Mouse (Mus musculus): ENCODE data around the gene Trip11. TPM values are rescaled to one million over a fixed set of nuclear protein-coding genes. Genes with fewer than 3 reads are reported as not detected.
A peak's percentile ranks its signal among the peaks of the same experiment; 100 is the strongest.
"Not testable (repeated sequence)": the region's sequence is repeated elsewhere in the genome, so short reads cannot be mapped to it uniquely, and the experiment has no call there.

Gene Trip11
- total and polyA plus RNA-seq, 3 experiments = 4.7 to 40.0 (median 36.6) TPM

- Histone ChIP-seq H3K27me3 (ENCODE audit: control insufficient read depth, insufficient read depth, low read length) (no peaks in the 10 kb centered on the region), H3K27ac (peak overlapping the region; percentile 88), H3K4me3 (peak overlapping the region; percentile 99), H3K79me2 (replicated peaks; ENCODE audit: control insufficient read depth, insufficient read depth, low read length) (peaks cover 7% of the 10 kb centered on the region), H3K36me3 (ENCODE audit: control insufficient read depth, insufficient read depth, low read length) (no peaks in the 10 kb centered on the region), H3K9ac (ENCODE audit: low read depth, low read length) (peak overlapping the region; percentile 90), H3K4me1 (ENCODE audit: control insufficient read depth, insufficient read depth, low read length) (no peaks in the 10 kb centered on the region)
- TF ChIP-seq CTCF (IDR thresholded peaks at IDR 0.05) (no peak), EP300 (IDR thresholded peaks at IDR 0.05; ENCODE audit: insufficient read depth, low read depth, low read length) (no peak), POLR2A (IDR thresholded peaks at IDR 0.05; ENCODE audit: insufficient read depth, low read depth, low read length) (no peak)
- no peak for DNase-seq
- intact Hi-C loops (cut with DNase I) = no loop called here
- WGBS = 7% methylated on average over 26 of the region's 26 CpGs
Measured at GRCm38 (mm10) chr12:101957079-101957941, 44.2 kb upstream of the Trip11 start.

- intact Hi-C loops (cut with DNase I); H3K4me3 ChIP-seq; H3K27ac ChIP-seq; H3K79me2 ChIP-seq (replicated peaks; ENCODE audit: control insufficient read depth, insufficient read depth, low read length); H3K9ac ChIP-seq (ENCODE audit: low read depth, low read length); DNase-seq; H3K27me3 ChIP-seq (ENCODE audit: control insufficient read depth, insufficient read depth, low read length); H3K36me3 ChIP-seq (ENCODE audit: control insufficient read depth, insufficient read depth, low read length); H3K4me1 ChIP-seq (ENCODE audit: control insufficient read depth, insufficient read depth, low read length): not testable (repeated sequence)
- 99% methylated on average over 8 of the region's 8 CpGs for WGBS
Measured at GRCm38 (mm10) chr12:101955821-101956220, 42.8 kb upstream of the Trip11 start.

- Histone ChIP-seq H3K4me1 (ENCODE audit: control insufficient read depth, insufficient read depth, low read length) (peaks cover 4% of the 10 kb centered on the region; the same call in 1 of the 2 replicates), H3K27me3 (ENCODE audit: control insufficient read depth, insufficient read depth, low read length) (no peaks in the 10 kb centered on the region), H3K9ac (ENCODE audit: low read depth, low read length) (no peak overlapping the region), H3K27ac (no peak overlapping the region), H3K4me3 (no peak overlapping the region), H3K79me2 (replicated peaks; ENCODE audit: control insufficient read depth, insufficient read depth, low read length) (peaks cover 3% of the 10 kb centered on the region; the same call in 1 of the 2 replicates), H3K36me3 (ENCODE audit: control insufficient read depth, insufficient read depth, low read length) (no peaks in the 10 kb centered on the region)
- DNase-seq = peak in 1 of 2 experiments; percentile 8
- intact Hi-C loops (cut with DNase I) = no loop called here
- WGBS = 44% methylated on average over 4 of the region's 4 CpGs
- TF ChIP-seq POLR2A (IDR thresholded peaks at IDR 0.05; ENCODE audit: insufficient read depth, low read depth, low read length) (no peak), CTCF (IDR thresholded peaks at IDR 0.05) (no peak), EP300 (IDR thresholded peaks at IDR 0.05; ENCODE audit: insufficient read depth, low read depth, low read length) (no peak)
Measured at GRCm38 (mm10) chr12:101948801-101949200, 35.7 kb upstream of the Trip11 start.

- WGBS = 83% methylated on average over 8 of the region's 8 CpGs
- H3K27me3 ChIP-seq (ENCODE audit: control insufficient read depth, insufficient read depth, low read length) = no peaks in the 10 kb centered on the region
- no peaks in the 10 kb centered on the region for H3K36me3 ChIP-seq (ENCODE audit: control insufficient read depth, insufficient read depth, low read length)
- peaks cover 4% of the 10 kb centered on the region; the same call in 1 of the 2 replicates for H3K4me1 ChIP-seq (ENCODE audit: control insufficient read depth, insufficient read depth, low read length)
- intact Hi-C loops (cut with DNase I) = no loop called here
- H3K27ac ChIP-seq = no peak overlapping the region
- DNase-seq = no peak
- no peak overlapping the region for H3K9ac ChIP-seq (ENCODE audit: low read depth, low read length)
- no peak for TF ChIP-seq POLR2A (IDR thresholded peaks at IDR 0.05; ENCODE audit: insufficient read depth, low read depth, low read length)
- TF ChIP-seq EP300 (IDR thresholded peaks at IDR 0.05; ENCODE audit: insufficient read depth, low read depth, low read length) = no peak
- no peak for TF ChIP-seq CTCF (IDR thresholded peaks at IDR 0.05)
- H3K79me2 ChIP-seq (replicated peaks; ENCODE audit: control insufficient read depth, insufficient read depth, low read length) = peaks cover 3% of the 10 kb centered on the region; the same call in 1 of the 2 replicates
- no peak overlapping the region for H3K4me3 ChIP-seq
Measured at GRCm38 (mm10) chr12:101947986-101948385, 34.9 kb upstream of the Trip11 start.

GRCm38 (mm10) chr12:101937572-101937971 is 24.5 kb upstream of the Trip11 start:
- Histone ChIP-seq H3K4me1 (ENCODE audit: control insufficient read depth, insufficient read depth, low read length) (peaks cover 1% of the 10 kb centered on the region; the same call in 1 of the 2 replicates), H3K4me3 (no peak overlapping the region), H3K79me2 (replicated peaks; ENCODE audit: control insufficient read depth, insufficient read depth, low read length) (no peaks in the 10 kb centered on the region), H3K27me3 (ENCODE audit: control insufficient read depth, insufficient read depth, low read length) (no peaks in the 10 kb centered on the region), H3K36me3 (ENCODE audit: control insufficient read depth, insufficient read depth, low read length) (peaks cover 2% of the 10 kb centered on the region; the same call in 1 of the 2 replicates), H3K27ac (no peak overlapping the region), H3K9ac (ENCODE audit: low read depth, low read length) (no peak overlapping the region)
- WGBS = 88% methylated on average over 7 of the region's 7 CpGs
- peak; percentile 25 for TF ChIP-seq CTCF (IDR thresholded peaks at IDR 0.05)
- no peak for TF ChIP-seq POLR2A (IDR thresholded peaks at IDR 0.05; ENCODE audit: insufficient read depth, low read depth, low read length)
- no peak for DNase-seq
- intact Hi-C loops (cut with DNase I) = no loop called here

- TF ChIP-seq POLR2A (IDR thresholded peaks at IDR 0.05; ENCODE audit: insufficient read depth, low read depth, low read length) (no peak), EP300 (IDR thresholded peaks at IDR 0.05; ENCODE audit: insufficient read depth, low read depth, low read length) (no peak), CTCF (IDR thresholded peaks at IDR 0.05) (no peak)
- Histone ChIP-seq H3K27ac (no peak overlapping the region), H3K9ac (ENCODE audit: low read depth, low read length) (no peak overlapping the region), H3K36me3 (ENCODE audit: control insufficient read depth, insufficient read depth, low read length) (peaks cover 2% of the 10 kb centered on the region; the same call in 1 of the 2 replicates), H3K4me1 (ENCODE audit: control insufficient read depth, insufficient read depth, low read length) (peaks cover 1% of the 10 kb centered on the region; the same call in 1 of the 2 replicates), H3K27me3 (ENCODE audit: control insufficient read depth, insufficient read depth, low read length) (no peaks in the 10 kb centered on the region), H3K4me3 (no peak overlapping the region), H3K79me2 (replicated peaks; ENCODE audit: control insufficient read depth, insufficient read depth, low read length) (no peaks in the 10 kb centered on the region)
- no peak for DNase-seq
- WGBS = 72% methylated on average over 3 of the region's 3 CpGs
- intact Hi-C loops (cut with DNase I) = no loop called here
Measured at GRCm38 (mm10) chr12:101935223-101935622, 22.2 kb upstream of the Trip11 start.

Data from heart, adult 2 months (tissue).